Mouse (Mus musculus) spleen, adult 2 months (tissue): Measurements from ENCODE around the gene Trhr2. TPM values are rescaled to one million over a fixed set of nuclear protein-coding genes. Genes with fewer than 3 reads are reported as not detected.

ENCODE experiments used
- DNase-seq, 2 experiments: peaks; one replicate each; pipeline versions ENCODE4 v3.0.0 to v3.0.0-alpha.2; 2012 to 2021; ENCODE audit warnings: low spot score in 2 of 2, low read depth in 1 of 2
- H3K27ac ChIP-seq: fragments of 200-500 bp; 2 replicates; pipeline ENCODE4 v1.5.1; 2012; ENCODE audit warnings: low read length, inconsistent platforms; ENCODE audit not compliant: insufficient read depth
- H3K27me3 ChIP-seq: fragments of 200-500 bp; 2 replicates; pipeline ENCODE4 v1.6.1; 2012; ENCODE audit warnings: mild to moderate bottlenecking, moderate library complexity, low read length, inconsistent platforms; ENCODE audit not compliant: control insufficient read depth, insufficient read depth
- H3K36me3 ChIP-seq: fragments of 200-500 bp; 2 replicates; pipeline ENCODE4 v1.6.1; 2012; ENCODE audit warnings: mild to moderate bottlenecking, low read length, inconsistent platforms; ENCODE audit not compliant: control insufficient read depth, insufficient read depth
- H3K4me1 ChIP-seq: fragments of 200-500 bp; 2 replicates; pipeline ENCODE4 v1.6.1; 2011; ENCODE audit warnings: inconsistent platforms; ENCODE audit not compliant: control insufficient read depth, insufficient read depth, insufficient read length
- H3K4me3 ChIP-seq: fragments of 200-500 bp; 2 replicates; pipeline ENCODE4 v1.5.1; 2011; ENCODE audit warnings: mild to moderate bottlenecking, inconsistent platforms; ENCODE audit not compliant: insufficient read depth, insufficient read length; ENCODE audit errors: extremely low read depth
- CTCF ChIP-seq: fragments of 200-500 bp; IDR thresholded peaks from 2 replicates; pipeline ENCODE4 v1.5.1; 2011; ENCODE audit warnings: mild to moderate bottlenecking, inconsistent platforms; ENCODE audit not compliant: insufficient read depth, insufficient read length, insufficient replicate concordance; ENCODE audit errors: extremely low read depth
- POLR2A ChIP-seq: fragments of 200-500 bp; IDR thresholded peaks from 2 replicates; pipeline ENCODE4 v1.6.1; 2011; ENCODE audit warnings: low read depth, low read length, inconsistent platforms
- WGBS: fragments of 180-500 bp; shearing (Covaris S2); methylation state at CpG from one replicate; pipeline ENCODE4 v1.1.7; 2018; 5-methylcytosine and 5-hydroxymethylcytosine counted together
- polyA plus RNA-seq: library from polyadenylated mRNA; depleted of rRNA; stranded (reverse); fragments of >200 nt; gene quantifications from 2 replicates; pipeline ENCODE4 v1.2.3, GENCODE M21; 2012; rRNA removed

Trhr2 gene
- polyA plus RNA-seq, 1 experiment, result not detected

GRCm38 (mm10) chr8:122311115-122311514 lies 49.4 kb downstream of the Trhr2 start:
- DNase-seq, result no peak
- H3K27me3 ChIP-seq, result no peaks in the 10 kb centered on the region
- no peak overlapping the region for H3K4me3 ChIP-seq
- H3K27ac ChIP-seq, result no peak overlapping the region; the same call in 1 of the 2 replicates
- WGBS, result 89% methylated on average over 2 of the region's 2 CpGs
- peaks cover 2% of the 10 kb centered on the region for H3K36me3 ChIP-seq
- H3K4me1 ChIP-seq, result peaks cover 11% of the 10 kb centered on the region
- TF ChIP-seq CTCF (no peak), POLR2A (no peak)

DNA sequence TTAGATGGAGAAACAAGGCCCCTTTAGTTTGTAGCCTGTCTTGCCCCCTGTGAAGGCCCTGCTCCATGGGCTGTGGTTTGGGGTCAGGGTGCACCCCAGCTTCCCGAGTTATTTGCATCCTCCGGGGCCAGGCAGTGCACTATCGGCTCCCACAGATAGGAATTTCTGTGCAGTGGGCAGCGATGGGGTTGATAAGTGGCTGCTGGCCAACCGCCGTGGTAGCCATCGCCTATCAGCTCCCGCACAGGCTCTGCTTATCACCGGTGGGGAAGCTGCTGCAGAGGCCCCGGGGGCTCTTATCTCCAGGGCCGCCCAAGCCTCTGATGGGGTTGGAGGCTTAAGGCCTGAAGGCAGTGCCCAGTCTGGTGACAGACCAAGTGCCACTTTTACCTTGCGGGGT lies 51.3 kb downstream of the Trhr2 start:
- H3K4me1 ChIP-seq, result peaks cover under 1% of the 10 kb centered on the region; the same call in 1 of the 2 replicates
- no peak for DNase-seq
- peaks cover 5% of the 10 kb centered on the region for H3K36me3 ChIP-seq
- H3K4me3 ChIP-seq, result no peak overlapping the region
- H3K27ac ChIP-seq, result peak overlapping the region; percentile 34; the same call in 1 of the 2 replicates
- no peaks in the 10 kb centered on the region for H3K27me3 ChIP-seq
- no peak for TF ChIP-seq POLR2A
- TF ChIP-seq CTCF, result no peak
- WGBS, result 87% methylated on average over 12 of the region's 12 CpGs

GRCm38 (mm10) chr8:122307836-122308235 lies 52.7 kb downstream of the Trhr2 start:
- TF ChIP-seq POLR2A (no peak), CTCF (no peak)
- Histone ChIP-seq H3K27ac (no peak overlapping the region), H3K27me3 (no peaks in the 10 kb centered on the region), H3K4me1 (no peaks in the 10 kb centered on the region), H3K4me3 (no peak overlapping the region), H3K36me3 (peaks cover 5% of the 10 kb centered on the region)
- WGBS, result 91% methylated on average over 8 of the region's 8 CpGs
- DNase-seq, result no peak

Other genes starting within 250 kb of the Trhr2 start
- gene Zfpm1, start 78.6 kb downstream of the Trhr2 start, polyA plus RNA-seq, result 73.3 and 113 TPM in 2 replicates
- gene Zc3h18, start 15.9 kb upstream of the Trhr2 start, polyA plus RNA-seq, result 29.1 and 30.2 TPM in 2 replicates
- gene Il17c, start 61.3 kb upstream of the Trhr2 start, polyA plus RNA-seq, result 0.28 TPM in 1 of 2 replicates, not detected in the other
- 751 and 823 TPM in 2 replicates for gene Cyba, start 72.2 kb upstream of the Trhr2 start, polyA plus RNA-seq
- 17.0 and 20.5 TPM in 2 replicates for gene Mvd, start 82.7 kb upstream of the Trhr2 start, polyA plus RNA-seq
- gene Snai3, start 100.0 kb upstream of the Trhr2 start, polyA plus RNA-seq, result 3.9 and 6.0 TPM in 2 replicates
- 79.6 and 115 TPM in 2 replicates for gene Rnf166, start 115.3 kb upstream of the Trhr2 start, polyA plus RNA-seq
- 40.8 and 50.3 TPM in 2 replicates for gene Ctu2, start 115.4 kb upstream of the Trhr2 start, polyA plus RNA-seq
- gene Piezo1, start 190.6 kb upstream of the Trhr2 start, polyA plus RNA-seq, result 96.7 and 117 TPM in 2 replicates
- 50.4 and 118 TPM in 2 replicates for gene Cdt1, start 207.3 kb upstream of the Trhr2 start, polyA plus RNA-seq
- gene Aprt, start 216.2 kb upstream of the Trhr2 start, polyA plus RNA-seq, result 86.7 and 106 TPM in 2 replicates